Mouse (Mus musculus) heart, adult 18-20 months (tissue): ENCODE measurements around the gene Zfp595. TPM values are rescaled to one million over a fixed set of nuclear protein-coding genes. Genes with fewer than 3 reads are reported as not detected.
A peak's percentile ranks its signal among the peaks of the same experiment; 100 is the strongest.
"Not testable (repeated sequence)": the region's sequence is repeated elsewhere in the genome, so short reads cannot be mapped to it uniquely, and the experiment has no call there.

ENCODE experiments used
- DNase-seq, 2 experiments: peaks; one replicate each; pipeline ENCODE4 v3.0.0; 2021 to 2022; ENCODE audit warnings: mixed read lengths in 1 of 2
- long read RNA-seq, 2 experiments: library from polyadenylated mRNA; stranded (forward); transcript quantifications; one replicate each; pipeline ENCODE4 v2.0.0; 2021
- total RNA-seq, 2 experiments: library from RNA; stranded (reverse); gene quantifications; 2 replicates each; pipeline ENCODE4 v1.2.3; 2021

Gene Zfp595
- 1 to 10 TPM; 1.4 to 2.7 TPM for total RNA-seq
- long read RNA-seq, experiment 1: 0 reads
- long read RNA-seq, experiment 2: 0 reads

DNA sequence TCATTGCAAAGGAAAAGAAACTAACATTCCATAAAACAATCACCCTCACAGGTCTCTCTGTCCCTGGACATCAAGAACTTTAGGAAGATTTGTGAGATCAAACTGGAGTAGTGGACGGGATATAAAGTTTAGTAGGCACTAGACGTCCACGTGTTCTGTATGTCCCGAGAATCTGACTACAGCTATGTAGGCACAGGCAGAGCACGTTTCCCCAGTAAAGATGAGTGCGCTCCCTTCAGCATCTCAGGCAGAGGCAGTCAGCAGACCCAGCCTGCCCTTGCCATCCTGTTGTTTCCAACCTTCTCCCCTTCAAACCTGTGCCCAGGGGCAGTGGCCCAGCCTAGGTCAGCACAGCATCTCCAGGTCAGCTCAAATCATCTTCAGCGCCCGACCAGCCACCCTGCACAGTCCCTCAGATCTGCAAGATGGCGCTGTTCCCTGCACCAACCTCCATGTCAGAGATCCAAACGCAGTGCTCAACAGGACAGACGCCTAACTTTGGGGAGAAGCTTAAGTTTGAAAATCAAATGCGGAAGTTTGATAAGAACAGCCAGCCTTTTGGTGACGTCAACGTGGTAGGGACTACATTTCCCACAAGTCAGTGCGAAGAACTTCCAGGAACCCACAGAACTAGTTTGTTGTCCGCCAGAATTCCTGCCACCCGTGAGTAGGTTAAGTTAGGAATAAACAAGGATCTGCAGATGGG lies at the start of gene Zfp595:
Gene Zfp595 (minus strand): TSS at position 552 of the 706 bp plus-strand sequence.
- DNase-seq: peak; percentile 93 to 95

GRCm38 (mm10) chr13:67376255-67376654 lies 43.9 kb upstream of the Zfp595 start:
- DNase-seq: not testable (repeated sequence)

- peak; percentile 87 to 88 for DNase-seq
Observed at GRCm38 (mm10) chr13:67375050-67375911, 42.9 kb upstream of the Zfp595 start, which contains the start of the genes Gm28041 and Zfp456. Gene Gm28041 (minus strand): TSS chr13:67375733. Gene Zfp456 (minus strand): TSS chr13:67375810.

- peak; percentile 94 to 98 for DNase-seq
Observed at GRCm38 (mm10) chr13:67360131-67360744, 27.9 kb upstream of the Zfp595 start, which contains the start of the genes Gm28044 and Zfp953. Gene Gm28044 (minus strand): TSS chr13:67360536. Gene Zfp953 (minus strand): TSS chr13:67360605.

DNA sequence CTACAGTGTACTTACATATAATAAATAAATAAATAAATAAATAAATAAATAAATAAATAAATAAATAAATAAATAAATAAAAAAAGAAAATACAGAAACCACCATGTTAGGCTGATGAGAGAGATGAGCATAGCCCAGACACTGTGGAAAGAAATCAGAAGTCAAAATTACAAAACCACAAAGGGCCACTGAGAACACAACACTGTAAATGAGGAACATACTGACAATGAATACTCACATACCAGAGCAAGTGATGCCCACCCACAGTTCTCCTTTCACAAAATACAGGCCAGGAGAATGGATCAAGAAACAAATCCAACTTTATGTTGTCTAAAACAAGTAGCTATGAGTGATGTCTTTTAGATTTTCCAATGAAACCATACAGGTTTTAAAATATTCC lies 19.5 kb upstream of the Zfp595 start:
- DNase-seq: no peak

DNA sequence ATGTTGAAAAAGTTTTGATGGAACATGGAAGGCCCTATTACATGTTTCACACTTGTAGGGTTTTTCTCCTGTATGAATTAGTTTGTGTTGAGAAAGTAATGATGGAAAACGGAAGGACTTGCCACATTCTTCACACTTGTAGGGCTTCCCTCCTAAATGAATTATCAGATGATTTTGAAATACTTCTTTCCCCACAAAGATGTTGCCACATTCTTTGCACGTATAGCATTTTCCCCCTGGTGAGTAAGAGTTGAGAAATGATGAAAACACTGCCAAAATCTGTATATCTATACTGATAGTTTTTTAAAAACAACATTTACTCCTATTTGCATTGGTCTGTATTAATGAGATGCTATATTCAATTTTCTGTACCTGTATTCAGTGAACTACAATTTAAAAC lies 11.1 kb upstream of the Zfp595 start:
- DNase-seq: no peak

- no peak for DNase-seq
Observed at GRCm38 (mm10) chr13:67332877-67333276, 507 bp upstream of the Zfp595 start.

DNA sequence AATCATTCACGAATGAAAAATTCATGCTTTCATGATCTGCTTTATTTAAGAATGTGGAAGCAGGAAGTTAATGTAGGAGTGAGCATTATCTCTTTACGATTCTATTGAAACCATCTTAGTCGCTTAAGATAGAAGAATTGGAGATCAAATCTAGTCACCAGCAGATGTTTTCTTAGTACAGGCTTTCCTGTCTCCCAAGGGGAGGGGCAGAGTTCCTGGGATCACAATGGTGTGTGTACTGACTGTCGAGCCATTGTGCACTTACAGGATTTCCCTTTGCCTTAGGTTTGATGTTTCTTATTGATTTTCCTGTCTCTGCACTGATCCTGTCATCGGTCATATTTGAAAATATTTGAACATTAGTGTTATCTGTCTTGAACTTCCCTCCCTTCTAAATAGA lies 25.7 kb downstream of the Zfp595 start:
- peak; percentile 8 to 12 for DNase-seq

GRCm38 (mm10) chr13:67305822-67306672 lies 26.3 kb downstream of the Zfp595 start, which contains the start of gene Zfp457:
Gene Zfp457 (minus strand): TSS chr13:67306485.
- peak; percentile 93 to 97 for DNase-seq

DNA sequence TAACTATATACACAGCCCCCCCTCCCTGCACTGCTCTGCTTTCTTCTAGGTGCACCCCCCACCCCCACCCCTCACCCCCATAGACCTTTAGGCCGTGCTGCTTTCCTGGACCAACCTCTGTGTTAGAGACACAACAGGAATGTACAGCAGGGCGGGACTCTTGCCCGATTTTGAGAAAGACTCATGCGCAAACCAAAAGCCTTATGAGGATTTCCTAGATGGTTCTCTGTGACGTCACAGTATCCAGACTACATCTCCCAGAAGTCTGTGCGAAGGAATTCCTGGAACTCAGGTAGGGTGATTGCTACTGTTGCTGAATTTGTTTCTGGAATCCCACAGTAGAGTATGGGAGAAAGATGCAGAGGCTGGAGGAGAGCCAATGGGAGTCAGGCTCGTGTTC lies 54.1 kb downstream of the Zfp595 start, which contains the start of gene Zfp458:
Gene Zfp458 (minus strand): TSS at position 153 of the 400 bp plus-strand sequence.
- DNase-seq: peak in 1 of 2 experiments; percentile 3

- not testable (repeated sequence) for DNase-seq
Observed at GRCm38 (mm10) chr13:67269383-67270065, 62.8 kb downstream of the Zfp595 start.

DNA sequence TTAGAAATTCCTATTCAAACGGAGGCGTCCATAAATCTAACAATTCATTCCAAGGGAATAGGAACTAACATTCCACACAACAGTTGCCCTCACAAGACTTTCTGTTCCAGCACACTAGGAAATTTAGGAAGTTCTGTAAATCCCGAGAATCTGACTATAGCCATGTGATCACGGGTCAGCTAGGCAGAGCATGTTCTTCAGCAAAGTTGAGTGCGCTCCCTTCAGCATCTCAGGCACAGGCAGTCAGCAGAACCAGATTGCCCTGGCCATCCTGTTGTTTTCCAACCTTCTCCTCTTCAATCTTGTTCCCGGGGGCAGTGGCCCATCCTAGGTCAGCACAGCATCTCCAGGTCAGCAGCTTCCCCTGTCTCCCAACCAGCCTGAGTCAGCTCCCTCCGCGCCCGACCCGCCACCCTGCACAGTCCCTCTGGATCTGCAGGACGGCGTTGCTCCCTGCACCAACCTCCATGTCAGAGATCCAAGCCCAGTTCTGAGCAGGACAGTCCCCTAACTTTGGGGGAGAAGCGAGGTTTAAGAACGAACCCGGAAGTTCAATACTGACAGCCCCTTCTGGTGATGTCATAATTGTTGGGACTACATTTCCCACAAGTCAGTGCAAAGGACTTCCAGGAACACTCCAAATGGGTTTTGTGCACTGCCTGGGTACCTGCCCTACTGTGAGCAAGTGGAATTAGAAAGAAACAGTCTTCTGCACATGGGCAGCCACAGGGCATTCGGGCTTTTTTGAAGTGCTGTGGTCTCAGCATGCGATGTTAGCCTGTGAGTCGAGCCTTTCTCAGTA lies 63.6 kb downstream of the Zfp595 start:
- DNase-seq: peak; percentile 91 to 92

Other genes starting within 250 kb of the Zfp595 start
- 1 to 10 TPM in 1 of 2 experiments, under 1 TPM in 1; 0.45 to 1.0 TPM for gene Zfp708, start 234.6 kb downstream of the Zfp595 start, total RNA-seq
- gene Gm28557, start 224.0 kb downstream of the Zfp595 start, total RNA-seq: 1 to 10 TPM; 1.2 to 4.1 TPM
- 1 to 10 TPM; 1.0 to 1.3 TPM for gene Rslcan18, start 216.3 kb downstream of the Zfp595 start, total RNA-seq
- gene Zfp759, start 210.9 kb downstream of the Zfp595 start, total RNA-seq: 1 to 10 TPM; 4.5 to 4.8 TPM
- 1 to 10 TPM; 2.1 to 3.0 TPM for gene Rsl1, start 159.4 kb downstream of the Zfp595 start, total RNA-seq
- under 1 TPM; 0.85 to 0.92 TPM for gene Zfp455, start 138.1 kb downstream of the Zfp595 start, total RNA-seq
- 1 to 10 TPM; 1.0 to 1.3 TPM for gene Zfp458, start 54.1 kb downstream of the Zfp595 start, total RNA-seq
- gene Zfp457, start 26.1 kb downstream of the Zfp595 start, total RNA-seq: 1 to 10 TPM; 3.2 to 4.2 TPM
- gene Gm28044, start 28.0 kb upstream of the Zfp595 start, total RNA-seq: 1 to 10 TPM in 1 of 2 experiments, not detected in 1; 1.8 TPM
- 1 to 10 TPM in 1 of 2 experiments, under 1 TPM in 1; 0.72 to 1.1 TPM for gene Zfp953, start 28.0 kb upstream of the Zfp595 start, total RNA-seq
- 1 to 10 TPM; 1.9 TPM for gene Gm28041, start 43.2 kb upstream of the Zfp595 start, total RNA-seq
- gene Zfp456, start 43.2 kb upstream of the Zfp595 start, total RNA-seq: under 1 TPM; 0.32 to 0.82 TPM
- 1 to 10 TPM; 1.2 to 1.6 TPM for gene Zfp429, start 67.2 kb upstream of the Zfp595 start, total RNA-seq
- under 1 TPM; 0.42 to 0.57 TPM for gene Zfp459, start 88.8 kb upstream of the Zfp595 start, total RNA-seq
- 1 to 10 TPM; 7.9 to 8.8 TPM for gene Zfp874a, start 119.1 kb upstream of the Zfp595 start, total RNA-seq
- 10 to 100 TPM; 14.9 to 17.5 TPM for gene Zfp874b, start 151.7 kb upstream of the Zfp595 start, total RNA-seq
- gene Zfp58, start 168.0 kb upstream of the Zfp595 start, total RNA-seq: 1 to 10 TPM; 3.6 to 3.7 TPM
- gene Gm26965, start 193.6 kb upstream of the Zfp595 start, total RNA-seq: not detected
- 1 to 10 TPM; 8.8 TPM for gene Zfp87, start 193.6 kb upstream of the Zfp595 start, total RNA-seq
- 1 to 10 TPM; 3.0 to 4.8 TPM for gene Zfp748, start 221.3 kb upstream of the Zfp595 start, total RNA-seq